Mouse (Mus musculus) cerebellum, adult 2 months (tissue): ENCODE data around the gene Adcy3. TPM values are rescaled to one million over a fixed set of nuclear protein-coding genes. Genes with fewer than 3 reads are reported as not detected.

ENCODE experiments used
- DNase-seq, 2 experiments: peaks; one replicate each; pipeline ENCODE4 v3.0.0; 2021
- H3K27ac ChIP-seq: fragments of 200-500 bp; 2 replicates; pipeline ENCODE4 v1.5.1; 2012; ENCODE audit warnings: low read length, control low read depth, inconsistent platforms; ENCODE audit not compliant: insufficient read depth
- H3K27me3 ChIP-seq: fragments of 200-500 bp; 2 replicates; pipeline ENCODE4 v1.6.1; 2012; ENCODE audit warnings: inconsistent platforms, mild to moderate bottlenecking, low read length, moderate library complexity; ENCODE audit not compliant: control insufficient read depth, insufficient read depth
- H3K4me1 ChIP-seq: fragments of 200-500 bp; 2 replicates; pipeline ENCODE4 v1.6.1; 2011; ENCODE audit warnings: low read length; ENCODE audit not compliant: control insufficient read depth, insufficient read depth
- H3K4me3 ChIP-seq: fragments of 200-500 bp; replicated peaks from 2 replicates; pipeline ENCODE3; 2011; ENCODE audit warnings: mild to moderate bottlenecking, low read depth, low read length, control low read depth; ENCODE audit not compliant: insufficient read depth
- CTCF ChIP-seq: fragments of 200-500 bp; IDR thresholded peaks from 2 replicates; pipeline ENCODE4 v1.5.1; 2011; ENCODE audit warnings: low read depth, mild to moderate bottlenecking, control low read depth, low read length, moderate library complexity, borderline replicate concordance; ENCODE audit not compliant: insufficient read depth
- POLR2A ChIP-seq: fragments of 200-500 bp; IDR thresholded peaks from 2 replicates; pipeline ENCODE4 v1.6.1; 2011; ENCODE audit warnings: low read length, control low read depth, borderline replicate concordance; ENCODE audit not compliant: insufficient read depth
- WGBS: fragments of 180-500 bp; shearing (Covaris S2); methylation state at CpG from one replicate; pipeline ENCODE4 v1.1.7; 2018; 5-methylcytosine and 5-hydroxymethylcytosine counted together
- polyA plus RNA-seq: library from polyadenylated mRNA; depleted of rRNA; stranded (reverse); fragments of >200 nt; gene quantifications from 2 replicates; pipeline ENCODE4 v1.2.3, GENCODE M21; 2012

The Adcy3 gene
- polyA plus RNA-seq, 1 experiment: 24.5 TPM

GRCm38 (mm10) chr12:4143179-4143578, 10.3 kb downstream of the Adcy3 start:
- H3K4me3 ChIP-seq: no peak overlapping the region
- H3K27me3 ChIP-seq: no peaks in the 10 kb centered on the region
- no peak overlapping the region for H3K27ac ChIP-seq
- WGBS: 97% methylated on average over 5 of the region's 5 CpGs
- no peak for DNase-seq
- peaks cover 6% of the 10 kb centered on the region; the same call in 1 of the 2 replicates for H3K4me1 ChIP-seq
- TF ChIP-seq CTCF: peak; percentile 9; the same call in 1 of the 2 replicates
- no peak for TF ChIP-seq POLR2A

- DNase-seq: no peak
- Histone ChIP-seq H3K4me1 (no peaks in the 10 kb centered on the region), H3K4me3 (no peak overlapping the region), H3K27ac (no peak overlapping the region), H3K27me3 (no peaks in the 10 kb centered on the region)
- 86% methylated on average over 2 of the region's 2 CpGs for WGBS
- TF ChIP-seq CTCF (no peak), POLR2A (no peak)
Measured at GRCm38 (mm10) chr12:4150936-4151335, 18.0 kb downstream of the Adcy3 start.

DNA sequence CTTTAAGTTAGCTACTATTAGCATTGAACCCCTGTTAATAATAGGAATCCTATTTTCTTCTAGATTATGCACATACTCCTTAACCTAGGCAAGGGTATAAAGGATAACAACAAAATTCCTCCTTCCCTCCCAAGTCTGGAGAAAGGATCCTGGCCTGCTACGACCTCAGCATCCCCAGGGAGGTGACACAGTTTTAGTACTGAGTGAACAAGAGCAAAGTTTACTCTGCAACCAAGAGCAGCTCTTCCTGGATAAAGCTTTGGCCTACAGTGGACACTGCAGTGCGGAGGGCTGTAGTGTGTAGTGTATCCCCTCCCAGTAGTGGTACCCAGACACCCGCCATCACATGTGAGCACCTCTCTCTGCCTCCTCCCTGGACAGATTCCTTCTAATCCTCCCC, 19.1 kb downstream of the Adcy3 start:
- WGBS: 88% methylated on average over 3 of the region's 3 CpGs
- Histone ChIP-seq H3K4me1 (no peaks in the 10 kb centered on the region), H3K27me3 (no peaks in the 10 kb centered on the region), H3K27ac (no peak overlapping the region), H3K4me3 (no peak overlapping the region)
- DNase-seq: no peak
- TF ChIP-seq CTCF (no peak), POLR2A (no peak)

DNA sequence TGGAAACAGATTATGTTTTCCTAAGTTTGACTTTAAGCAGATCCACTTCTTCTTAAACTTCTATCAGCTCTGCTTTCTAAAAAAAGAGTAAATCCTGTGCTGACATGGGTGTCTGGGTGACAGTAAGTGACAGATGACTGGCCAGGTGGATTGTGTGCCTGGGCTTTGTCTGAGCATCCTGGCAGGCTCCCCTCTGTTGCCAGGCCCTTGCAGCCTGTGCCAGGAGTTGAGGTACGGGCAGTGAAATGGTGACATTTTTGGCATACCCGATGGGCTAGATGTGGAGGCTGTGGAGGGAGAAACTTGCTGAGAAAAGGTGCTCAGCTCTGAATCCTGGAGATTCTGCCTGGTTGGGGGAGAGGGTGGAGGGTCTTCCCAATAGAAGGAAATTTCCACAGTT, 24.6 kb downstream of the Adcy3 start:
- H3K27ac ChIP-seq: peak overlapping the region; percentile 70
- 16% methylated on average over 2 of the region's 2 CpGs for WGBS
- H3K4me3 ChIP-seq: no peak overlapping the region
- TF ChIP-seq POLR2A (no peak), CTCF (no peak)
- DNase-seq: peak; percentile 84 to 93
- H3K4me1 ChIP-seq: peaks cover 6% of the 10 kb centered on the region; the same call in 1 of the 2 replicates
- no peaks in the 10 kb centered on the region for H3K27me3 ChIP-seq

DNA sequence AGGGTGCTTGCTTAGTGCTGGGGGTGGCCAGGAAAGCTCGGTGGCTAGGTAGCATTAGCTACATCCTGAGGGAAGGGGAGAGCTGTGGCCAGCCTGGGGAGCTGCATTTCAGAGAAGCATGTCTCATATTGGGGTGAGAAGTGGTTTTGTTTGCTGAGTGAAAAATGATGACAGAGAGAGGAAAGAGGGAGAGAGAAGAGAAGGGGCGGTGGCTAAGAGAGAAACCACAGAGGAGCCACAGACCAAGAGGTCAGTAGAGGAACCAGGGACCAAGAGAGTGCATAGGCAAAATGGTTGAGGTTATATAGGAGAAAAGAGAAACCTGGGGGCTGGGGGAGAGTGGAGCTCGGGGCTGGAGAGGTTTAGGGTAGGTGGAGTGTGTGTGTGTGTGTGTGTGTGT, 25.3 kb downstream of the Adcy3 start:
- WGBS: 72% methylated on average over 3 of the region's 3 CpGs
- no peak overlapping the region for H3K4me3 ChIP-seq
- TF ChIP-seq CTCF (no peak), POLR2A (no peak)
- peak overlapping the region; percentile 70 for H3K27ac ChIP-seq
- H3K27me3 ChIP-seq: no peaks in the 10 kb centered on the region
- DNase-seq: no peak
- H3K4me1 ChIP-seq: peaks cover 6% of the 10 kb centered on the region; the same call in 1 of the 2 replicates

DNA sequence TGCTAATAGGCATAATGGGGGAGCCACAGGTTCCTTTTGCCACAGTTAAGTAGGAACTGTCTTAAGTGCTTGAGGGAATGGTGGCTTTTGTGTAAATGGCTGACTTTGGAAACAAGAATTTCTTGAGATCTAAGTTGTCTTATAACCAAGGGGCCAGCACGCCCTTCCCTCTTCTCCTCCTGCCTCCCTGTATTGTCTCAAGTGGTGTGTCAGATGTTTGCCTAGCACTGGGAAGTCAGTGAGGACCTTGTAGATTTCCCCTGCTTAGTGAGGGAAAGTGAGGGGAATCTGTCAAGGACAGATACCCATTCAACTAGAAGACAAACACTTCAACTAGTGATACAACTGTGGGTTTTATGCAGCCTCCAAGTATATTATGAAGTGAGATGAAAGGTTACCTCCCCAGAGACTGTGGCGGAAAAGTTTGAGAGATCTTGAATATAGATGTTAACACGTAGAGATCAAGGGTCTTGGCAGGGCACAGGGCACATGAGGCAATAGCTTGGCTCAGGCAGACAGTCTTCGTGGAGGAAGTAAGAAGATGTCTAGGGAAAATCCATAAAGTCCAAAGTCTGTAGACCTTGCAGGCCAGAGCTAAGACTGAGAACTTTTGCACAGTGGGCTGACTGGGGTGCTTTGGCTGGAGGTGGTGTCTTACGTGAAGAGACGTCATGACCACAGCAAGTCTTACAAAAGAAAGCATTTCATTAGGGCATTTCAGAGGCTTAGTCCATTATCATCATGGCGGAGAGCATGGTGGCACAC, 26.1 kb downstream of the Adcy3 start:
- H3K4me1 ChIP-seq: peaks cover 6% of the 10 kb centered on the region; the same call in 1 of the 2 replicates
- 96% methylated on average over 7 of the region's 7 CpGs for WGBS
- TF ChIP-seq CTCF (no peak), POLR2A (no peak)
- H3K4me3 ChIP-seq: no peak overlapping the region
- no peak for DNase-seq
- no peak overlapping the region for H3K27ac ChIP-seq
- no peaks in the 10 kb centered on the region for H3K27me3 ChIP-seq

DNA sequence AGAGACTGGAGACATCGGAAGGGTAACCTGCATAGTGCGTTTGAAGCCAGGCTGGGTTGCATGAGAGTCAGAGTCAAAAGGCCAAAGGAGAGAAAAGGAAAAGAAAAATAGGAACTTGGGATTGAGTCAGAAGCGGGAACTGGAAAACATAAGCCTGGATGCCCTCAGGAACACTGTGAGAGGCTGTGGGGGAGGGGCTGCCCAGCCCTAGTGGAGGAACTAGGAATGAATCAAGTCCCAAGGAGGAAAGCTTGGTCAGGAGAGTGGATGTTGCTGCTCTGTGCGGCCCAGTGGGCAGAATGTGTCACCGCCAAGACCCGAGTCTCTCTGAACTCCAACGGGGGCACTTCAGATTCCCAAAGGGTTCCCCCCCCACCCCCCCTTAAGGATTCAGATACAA, 27.4 kb downstream of the Adcy3 start:
- Histone ChIP-seq H3K4me3 (no peak overlapping the region), H3K27me3 (no peaks in the 10 kb centered on the region), H3K4me1 (peaks cover 6% of the 10 kb centered on the region; the same call in 1 of the 2 replicates), H3K27ac (no peak overlapping the region)
- no peak for TF ChIP-seq POLR2A
- TF ChIP-seq CTCF: no peak
- WGBS: 83% methylated on average over 7 of the region's 7 CpGs
- no peak for DNase-seq

GRCm38 (mm10) chr12:4162886-4163285, 30.0 kb downstream of the Adcy3 start:
- TF ChIP-seq POLR2A: no peak
- TF ChIP-seq CTCF: no peak
- 28% methylated on average over 2 of the region's 2 CpGs for WGBS
- DNase-seq: no peak
- Histone ChIP-seq H3K4me1 (peaks cover 13% of the 10 kb centered on the region), H3K27me3 (no peaks in the 10 kb centered on the region), H3K27ac (no peak overlapping the region), H3K4me3 (no peak overlapping the region)
